Mouse (Mus musculus) liver, postnatal 0 days (tissue): ENCODE data around the gene Col9a2. TPM values are rescaled to one million over a fixed set of nuclear protein-coding genes. Genes with fewer than 3 reads are reported as not detected.

Experiments
- ATAC-seq: fragments of 200-750 bp; cut with Nextera tagmentation; 2 replicates; pipeline ENCODE4 v1.8.0; 2017; ENCODE audit warnings: mild to moderate bottlenecking, moderate library complexity
- DNase-seq: peaks from one replicate; pipeline ENCODE4 v3.0.0-alpha.2; 2016
- H3K27ac ChIP-seq: fragments of 300-500 bp; sonication (generic); 2 replicates; pipeline ENCODE4 v1.5.1; 2014; ENCODE audit warnings: antibody characterized with exemption, moderate library complexity, mild to moderate bottlenecking, low read depth
- H3K27me3 ChIP-seq: fragments of 300-500 bp; sonication (generic); 2 replicates; pipeline ENCODE4 v1.6.1; 2014; ENCODE audit warnings: low read length, control low read depth, mixed read lengths; ENCODE audit not compliant: insufficient read depth
- H3K36me3 ChIP-seq: fragments of 300-500 bp; sonication (generic); replicated peaks from 2 replicates; pipeline ENCODE4 v1.6.1; 2014; ENCODE audit warnings: mild to moderate bottlenecking, control low read depth, low read length, moderate library complexity, mixed read lengths; ENCODE audit not compliant: insufficient read depth
- H3K4me1 ChIP-seq: fragments of 300-500 bp; sonication (generic); 2 replicates; pipeline ENCODE4 v1.6.1; 2014; ENCODE audit warnings: antibody characterized with exemption, mild to moderate bottlenecking, control low read depth; ENCODE audit not compliant: insufficient read depth
- H3K4me2 ChIP-seq: fragments of 300-500 bp; sonication (generic); 2 replicates; pipeline ENCODE4 v1.6.1; 2014; ENCODE audit warnings: low read depth, mild to moderate bottlenecking, low read length, moderate library complexity, mixed read lengths
- H3K4me3 ChIP-seq: fragments of 300-500 bp; sonication (generic); 2 replicates; pipeline ENCODE4 v1.5.1; 2014; ENCODE audit warnings: low read depth, low read length
- H3K9ac ChIP-seq: fragments of 300-500 bp; sonication (generic); replicated peaks from 2 replicates; pipeline ENCODE4 v1.6.1; 2014; ENCODE audit warnings: mild to moderate bottlenecking, moderate library complexity
- H3K9me3 ChIP-seq: fragments of 300-500 bp; sonication (generic); 2 replicates; pipeline ENCODE4 v1.6.1; 2016; ENCODE audit warnings: mild to moderate bottlenecking, control low read depth, low read length, mixed read lengths
- CTCF ChIP-seq: sonication (generic); IDR thresholded peaks from 2 replicates; pipeline ENCODE4 v1.5.1; 2016; ENCODE audit warnings: antibody characterized with exemption, low read depth
- EP300 ChIP-seq: IDR thresholded peaks from 2 replicates; pipeline ENCODE4 v1.6.1; 2016; ENCODE audit warnings: antibody characterized with exemption, low read depth, mild to moderate bottlenecking
- WGBS: fragments of 180-500 bp; shearing (Covaris S2); extraction: QIAGEN DNeasy Blood & Tissue Kit; methylation state at CpG from one replicate; pipeline ENCODE4 v1.1.7; 2014; ENCODE audit not compliant: insufficient replicate concordance; 5-methylcytosine and 5-hydroxymethylcytosine counted together
- polyA plus RNA-seq: library from polyadenylated mRNA; unstranded; fragments of >200 nt; fragmentation: Nextera tagmentation; extraction: Ambion mirVana; gene quantifications from 2 replicates; pipeline ENCODE4 v1.2.1, GENCODE M21; 2015

Col9a2 gene
- polyA plus RNA-seq, 1 experiment from 2014 or later: 0.34 TPM

DNA sequence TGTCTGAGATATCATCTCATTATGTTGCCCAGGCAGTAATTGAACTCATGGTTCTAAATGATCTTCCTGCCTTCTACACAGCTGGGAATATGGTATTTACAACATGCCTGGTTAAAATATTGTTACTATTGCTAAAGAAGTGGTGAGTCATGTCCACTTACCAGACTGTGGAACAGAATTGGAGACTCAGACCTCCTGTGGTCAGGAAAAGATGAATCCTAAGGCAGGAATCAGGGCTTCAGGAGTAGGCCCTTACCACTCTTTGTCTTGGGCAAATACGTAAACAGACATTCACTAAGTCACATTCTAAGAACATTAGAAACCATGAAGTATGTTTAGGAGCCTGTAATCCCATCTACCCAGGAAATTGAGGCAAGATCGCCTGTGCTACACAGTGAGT lies 49.5 kb downstream of the Col9a2 start:
- no peak for ATAC-seq
- TF ChIP-seq EP300: no peak
- no peak for TF ChIP-seq CTCF
- Histone ChIP-seq H3K27ac (no peak overlapping the region), H3K36me3 (peaks cover 40% of the 10 kb centered on the region), H3K9me3 (no peaks in the 10 kb centered on the region), H3K4me1 (no peaks in the 10 kb centered on the region), H3K4me2 (no peak overlapping the region), H3K4me3 (no peak overlapping the region), H3K9ac (no peak overlapping the region), H3K27me3 (no peaks in the 10 kb centered on the region)
- WGBS: 80% methylated on average over 2 of the region's 2 CpGs
- DNase-seq: no peak

DNA sequence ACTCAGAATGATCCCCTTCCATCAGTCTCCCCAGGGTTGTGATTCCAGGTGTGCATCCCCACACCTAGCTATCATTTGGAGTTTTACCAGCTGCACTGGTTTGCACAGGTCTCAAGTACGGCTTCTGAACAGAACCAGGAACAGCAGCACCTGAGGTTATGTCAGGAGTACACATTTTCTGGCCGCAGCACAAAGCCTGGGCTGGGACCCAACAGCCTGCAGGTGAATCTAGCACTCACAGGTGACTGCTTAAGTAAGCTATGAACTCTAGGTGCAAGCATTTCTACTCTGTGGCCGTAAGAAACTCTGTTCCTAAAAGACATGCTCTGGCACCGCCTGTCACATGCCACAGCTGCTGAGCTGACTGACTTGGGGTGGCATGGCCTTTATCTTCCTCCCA lies 51.0 kb downstream of the Col9a2 start:
- Histone ChIP-seq H3K9ac (no peak overlapping the region), H3K27me3 (no peaks in the 10 kb centered on the region), H3K27ac (no peak overlapping the region), H3K4me3 (no peak overlapping the region), H3K9me3 (no peaks in the 10 kb centered on the region), H3K4me1 (no peaks in the 10 kb centered on the region), H3K4me2 (no peak overlapping the region), H3K36me3 (peaks cover 43% of the 10 kb centered on the region)
- no peak for ATAC-seq
- TF ChIP-seq EP300 (no peak), CTCF (no peak)
- 78% methylated on average over 4 of the region's 4 CpGs for WGBS
- no peak for DNase-seq

DNA sequence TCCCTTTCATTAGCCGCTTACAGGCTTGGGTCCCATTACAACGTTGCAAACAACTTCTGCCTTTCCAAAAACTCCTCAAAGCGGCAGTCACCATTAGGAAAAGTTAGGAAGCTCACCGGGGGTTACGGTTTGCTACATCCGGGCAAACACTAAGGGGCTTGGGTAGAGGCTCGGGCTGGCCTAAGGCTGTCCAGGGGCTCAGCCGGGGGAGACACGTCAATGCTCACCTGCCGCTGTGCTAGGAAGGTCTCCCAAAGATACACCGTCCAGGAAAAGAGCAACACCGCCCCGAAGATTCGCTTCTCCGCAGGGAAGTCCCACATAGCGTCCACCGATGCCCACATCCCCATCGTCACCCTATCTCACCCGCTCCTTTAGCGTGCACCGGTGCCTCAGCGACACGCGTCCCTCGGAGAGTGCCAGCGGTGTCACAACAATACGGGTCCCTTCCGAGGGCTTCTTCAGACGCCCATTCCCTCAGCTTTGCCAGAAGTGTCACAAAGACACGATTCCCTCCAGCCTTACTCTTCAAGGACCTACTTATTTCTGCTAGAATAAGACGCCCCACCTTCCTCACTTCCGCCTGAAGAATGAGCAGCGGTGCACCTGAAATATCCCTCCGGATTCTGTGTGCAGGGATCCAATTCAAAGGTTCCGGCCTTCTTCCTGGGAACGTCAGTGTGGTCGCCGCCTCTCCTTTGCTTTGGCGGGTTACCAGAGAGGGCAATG lies 58.6 kb downstream of the Col9a2 start, which contains the start of gene Zmpste24:
Zmpste24 (minus strand) TSS at position 592 of the 729 bp plus-strand sequence.
- H3K27ac ChIP-seq: peak within 1 kb of the TSS; percentile 68
- peaks cover 8% of the 10 kb centered on the region; the same call in 1 of the 2 replicates for H3K4me1 ChIP-seq
- under 1% methylated on average over 39 of the region's 39 CpGs for WGBS
- peak; percentile 42; the same call in 1 of the 2 replicates for TF ChIP-seq EP300
- no peak for TF ChIP-seq CTCF
- ATAC-seq (peak; percentile 92), DNase-seq (peak; percentile 88)
- H3K9me3 ChIP-seq: no peaks in the 10 kb centered on the region
- peak within 1 kb of the TSS; percentile 89 for H3K4me2 ChIP-seq
- H3K4me3 ChIP-seq: peak within 1 kb of the TSS; percentile 76
- H3K27me3 ChIP-seq: no peaks in the 10 kb centered on the region
- H3K9ac ChIP-seq: peak within 1 kb of the TSS; percentile 74
- peaks cover 15% of the 10 kb centered on the region for H3K36me3 ChIP-seq

DNA sequence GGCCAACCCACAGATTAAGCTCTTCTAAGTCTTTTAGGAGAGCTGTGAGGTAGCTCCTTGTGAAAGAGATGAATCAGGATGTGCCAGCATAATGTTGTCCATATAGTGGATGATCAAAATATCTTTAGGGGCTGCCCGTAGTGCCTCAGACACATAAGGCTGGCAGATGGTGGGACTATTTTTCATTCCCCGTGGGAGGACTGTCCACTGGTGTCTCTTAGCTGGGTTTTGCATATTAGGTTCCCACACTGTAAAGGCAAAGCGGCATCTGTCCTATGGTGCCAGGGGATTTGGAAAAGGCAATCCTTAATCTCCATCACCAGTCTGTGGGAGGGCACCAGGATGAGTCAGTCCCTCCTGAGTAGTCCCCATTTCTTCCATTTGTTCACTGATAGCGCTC lies 64.1 kb downstream of the Col9a2 start:
- no peak for ATAC-seq
- 71% methylated on average over 4 of the region's 4 CpGs for WGBS
- no peak overlapping the region for H3K4me3 ChIP-seq

More for the DNA sequence above, 64.1 kb downstream of the Col9a2 start:
- Histone ChIP-seq H3K27ac (no peak overlapping the region), H3K27me3 (no peaks in the 10 kb centered on the region), H3K9me3 (no peaks in the 10 kb centered on the region), H3K4me2 (no peak overlapping the region), H3K4me1 (no peaks in the 10 kb centered on the region), H3K36me3 (no peaks in the 10 kb centered on the region), H3K9ac (no peak overlapping the region)
- TF ChIP-seq CTCF: no peak
- TF ChIP-seq EP300: no peak
- DNase-seq: no peak

Other genes with a start within 250 kb of the Col9a2 start
- gene Nfyc, start 207.8 kb upstream of the Col9a2 start, polyA plus RNA-seq: 30.4 and 32.0 TPM in 2 replicates
- 0.26 and 0.31 TPM in 2 replicates for gene Rims3, start 184.6 kb upstream of the Col9a2 start, polyA plus RNA-seq
- gene Exo5, start 114.4 kb upstream of the Col9a2 start, polyA plus RNA-seq: 3.7 TPM in 2 replicates
- gene Zfp69, start 87.7 kb upstream of the Col9a2 start, polyA plus RNA-seq: 1.7 and 1.8 TPM in 2 replicates
- gene Smap2, start 22.1 kb upstream of the Col9a2 start, polyA plus RNA-seq: 14.9 and 17.1 TPM in 2 replicates
- gene Zmpste24, start 58.9 kb downstream of the Col9a2 start, polyA plus RNA-seq: 15.5 and 16.5 TPM in 2 replicates
- not detected in 2 replicates for gene Tmco2, start 69.8 kb downstream of the Col9a2 start, polyA plus RNA-seq
- gene Rlf, start 175.7 kb downstream of the Col9a2 start, polyA plus RNA-seq: 4.0 and 5.1 TPM in 2 replicates